Mouse (Mus musculus): ENCODE measurements around the gene Nek6. TPM values are rescaled to one million over a fixed set of nuclear protein-coding genes. Genes with fewer than 3 reads are reported as not detected.

Gene Nek6
- polyA plus RNA-seq, 1 experiment: 17.2 TPM

GRCm38 (mm10) chr2:38554226-38554995 lies 43.0 kb downstream of the Nek6 start:
- H3K36me3 ChIP-seq (ENCODE audit: control insufficient read depth, insufficient read depth, low read length): no peaks in the 10 kb centered on the region
- no peaks in the 10 kb centered on the region for H3K27me3 ChIP-seq (ENCODE audit: control insufficient read depth, insufficient read depth, low read length)
- TF ChIP-seq POLR2A (IDR thresholded peaks at IDR 0.05; ENCODE audit: control insufficient read depth, extremely low read depth, insufficient read depth, low read length, poor library complexity): no peak
- TF ChIP-seq CTCF (IDR thresholded peaks at IDR 0.05; ENCODE audit: borderline replicate concordance, control insufficient read depth, extremely low read depth, insufficient read depth, low read length, poor library complexity): no peak
- DNase-seq: no peak
- H3K4me3 ChIP-seq (ENCODE audit: control insufficient read depth, insufficient read depth, low read length): no peak overlapping the region
- no peaks in the 10 kb centered on the region for H3K4me1 ChIP-seq (replicated peaks; ENCODE audit: control insufficient read depth, insufficient read depth, low read length)
- 94% methylated on average over 19 of the region's 19 CpGs for WGBS
- H3K27ac ChIP-seq (ENCODE audit: control insufficient read depth, insufficient read depth, low read length): no peak overlapping the region

GRCm38 (mm10) chr2:38555659-38556058 lies 44.2 kb downstream of the Nek6 start:
- WGBS: 99% methylated on average over 4 of the region's 4 CpGs
- Histone ChIP-seq H3K4me1 (replicated peaks; ENCODE audit: control insufficient read depth, insufficient read depth, low read length) (no peaks in the 10 kb centered on the region), H3K27ac (ENCODE audit: control insufficient read depth, insufficient read depth, low read length) (no peak overlapping the region), H3K27me3 (ENCODE audit: control insufficient read depth, insufficient read depth, low read length) (no peaks in the 10 kb centered on the region), H3K36me3 (ENCODE audit: control insufficient read depth, insufficient read depth, low read length) (no peaks in the 10 kb centered on the region), H3K4me3 (ENCODE audit: control insufficient read depth, insufficient read depth, low read length) (no peak overlapping the region)
- TF ChIP-seq POLR2A (IDR thresholded peaks at IDR 0.05; ENCODE audit: control insufficient read depth, extremely low read depth, insufficient read depth, low read length, poor library complexity): no peak
- DNase-seq: no peak

- no peaks in the 10 kb centered on the region for H3K4me1 ChIP-seq (replicated peaks; ENCODE audit: control insufficient read depth, insufficient read depth, low read length)
- no peak overlapping the region for H3K4me3 ChIP-seq (ENCODE audit: control insufficient read depth, insufficient read depth, low read length)
- WGBS: 93% methylated on average over 3 of the region's 3 CpGs
- TF ChIP-seq POLR2A (IDR thresholded peaks at IDR 0.05; ENCODE audit: control insufficient read depth, extremely low read depth, insufficient read depth, low read length, poor library complexity) (no peak), CTCF (IDR thresholded peaks at IDR 0.05; ENCODE audit: borderline replicate concordance, control insufficient read depth, extremely low read depth, insufficient read depth, low read length, poor library complexity) (no peak)
- H3K27me3 ChIP-seq (ENCODE audit: control insufficient read depth, insufficient read depth, low read length): no peaks in the 10 kb centered on the region
- no peaks in the 10 kb centered on the region for H3K36me3 ChIP-seq (ENCODE audit: control insufficient read depth, insufficient read depth, low read length)
- DNase-seq: no peak
- no peak overlapping the region for H3K27ac ChIP-seq (ENCODE audit: control insufficient read depth, insufficient read depth, low read length)
Observed at GRCm38 (mm10) chr2:38556721-38557120, 45.3 kb downstream of the Nek6 start.

GRCm38 (mm10) chr2:38560296-38561227 lies 49.1 kb downstream of the Nek6 start:
- Histone ChIP-seq H3K4me3 (ENCODE audit: control insufficient read depth, insufficient read depth, low read length) (no peak overlapping the region), H3K36me3 (ENCODE audit: control insufficient read depth, insufficient read depth, low read length) (no peaks in the 10 kb centered on the region), H3K4me1 (replicated peaks; ENCODE audit: control insufficient read depth, insufficient read depth, low read length) (no peaks in the 10 kb centered on the region), H3K27ac (ENCODE audit: control insufficient read depth, insufficient read depth, low read length) (no peak overlapping the region), H3K27me3 (ENCODE audit: control insufficient read depth, insufficient read depth, low read length) (no peaks in the 10 kb centered on the region)
- no peak for DNase-seq
- 94% methylated on average over 17 of the region's 17 CpGs for WGBS
- TF ChIP-seq POLR2A (IDR thresholded peaks at IDR 0.05; ENCODE audit: control insufficient read depth, extremely low read depth, insufficient read depth, low read length, poor library complexity) (no peak), CTCF (IDR thresholded peaks at IDR 0.05; ENCODE audit: borderline replicate concordance, control insufficient read depth, extremely low read depth, insufficient read depth, low read length, poor library complexity) (no peak)

- H3K27ac ChIP-seq (ENCODE audit: control insufficient read depth, insufficient read depth, low read length): no peak overlapping the region
- H3K36me3 ChIP-seq (ENCODE audit: control insufficient read depth, insufficient read depth, low read length): no peaks in the 10 kb centered on the region
- no peak for DNase-seq
- 97% methylated on average over 4 of the region's 4 CpGs for WGBS
- H3K4me3 ChIP-seq (ENCODE audit: control insufficient read depth, insufficient read depth, low read length): no peak overlapping the region
- H3K4me1 ChIP-seq (replicated peaks; ENCODE audit: control insufficient read depth, insufficient read depth, low read length): no peaks in the 10 kb centered on the region
- TF ChIP-seq CTCF (IDR thresholded peaks at IDR 0.05; ENCODE audit: borderline replicate concordance, control insufficient read depth, extremely low read depth, insufficient read depth, low read length, poor library complexity) (no peak), POLR2A (IDR thresholded peaks at IDR 0.05; ENCODE audit: control insufficient read depth, extremely low read depth, insufficient read depth, low read length, poor library complexity) (no peak)
- H3K27me3 ChIP-seq (ENCODE audit: control insufficient read depth, insufficient read depth, low read length): no peaks in the 10 kb centered on the region
Observed at GRCm38 (mm10) chr2:38562596-38562995, 51.2 kb downstream of the Nek6 start.

- H3K36me3 ChIP-seq (ENCODE audit: control insufficient read depth, insufficient read depth, low read length): no peaks in the 10 kb centered on the region
- no peaks in the 10 kb centered on the region for H3K4me1 ChIP-seq (replicated peaks; ENCODE audit: control insufficient read depth, insufficient read depth, low read length)
- no peak for DNase-seq
- no peaks in the 10 kb centered on the region for H3K27me3 ChIP-seq (ENCODE audit: control insufficient read depth, insufficient read depth, low read length)
- 97% methylated on average over 23 of the region's 23 CpGs for WGBS
- TF ChIP-seq CTCF (IDR thresholded peaks at IDR 0.05; ENCODE audit: borderline replicate concordance, control insufficient read depth, extremely low read depth, insufficient read depth, low read length, poor library complexity) (no peak), POLR2A (IDR thresholded peaks at IDR 0.05; ENCODE audit: control insufficient read depth, extremely low read depth, insufficient read depth, low read length, poor library complexity) (no peak)
- no peak overlapping the region for H3K27ac ChIP-seq (ENCODE audit: control insufficient read depth, insufficient read depth, low read length)
- no peak overlapping the region for H3K4me3 ChIP-seq (ENCODE audit: control insufficient read depth, insufficient read depth, low read length)
Observed at GRCm38 (mm10) chr2:38571971-38572601, 60.6 kb downstream of the Nek6 start.

Data from thymus, adult 2 months (tissue).